Mouse (Mus musculus) liver, embryonic 12.5 days (tissue): ENCODE measurements around the gene Trim7. TPM values are rescaled to one million over a fixed set of nuclear protein-coding genes. Genes with fewer than 3 reads are reported as not detected.
"Not testable (repeated sequence)": the region's sequence is repeated elsewhere in the genome, so short reads cannot be mapped to it uniquely, and the experiment has no call there.

Experiments
- ATAC-seq: fragments of 200-750 bp; cut with Nextera tagmentation; 2 replicates; pipeline ENCODE4 v1.8.0; 2017; ENCODE audit warnings: moderate number of reproducible peaks, mild to moderate bottlenecking, moderate library complexity
- H3K27ac ChIP-seq: fragments of 300-500 bp; sonication (generic); 2 replicates; pipeline ENCODE4 v1.5.1; 2016; ENCODE audit warnings: mild to moderate bottlenecking
- H3K27me3 ChIP-seq: fragments of 300-500 bp; sonication (generic); replicated peaks from 2 replicates; pipeline ENCODE4 v1.6.1; 2016; ENCODE audit warnings: mild to moderate bottlenecking, moderate library complexity
- H3K36me3 ChIP-seq: fragments of 300-500 bp; sonication (generic); 2 replicates; pipeline ENCODE4 v1.6.1; 2016; ENCODE audit warnings: mild to moderate bottlenecking, moderate library complexity
- H3K4me1 ChIP-seq: fragments of 300-500 bp; sonication (generic); 2 replicates; pipeline ENCODE4 v1.6.1; 2016
- H3K4me2 ChIP-seq: fragments of 300-500 bp; sonication (generic); 2 replicates; pipeline ENCODE4 v1.6.1; 2016; ENCODE audit warnings: mild to moderate bottlenecking, moderate library complexity
- H3K4me3 ChIP-seq: fragments of 300-500 bp; sonication (generic); 2 replicates; pipeline ENCODE4 v1.5.1; 2016; ENCODE audit warnings: mild to moderate bottlenecking, moderate library complexity
- H3K9ac ChIP-seq: fragments of 300-500 bp; sonication (generic); 2 replicates; pipeline ENCODE4 v1.6.1; 2016; ENCODE audit warnings: mild to moderate bottlenecking, moderate library complexity
- H3K9me3 ChIP-seq: fragments of 300-500 bp; sonication (generic); replicated peaks from 2 replicates; pipeline ENCODE4 v1.6.1; 2016; ENCODE audit warnings: mild to moderate bottlenecking, moderate library complexity
- WGBS: fragments of 180-500 bp; shearing (Covaris S2); methylation state at CpG from one replicate; pipeline ENCODE4 v1.1.7; 2016; ENCODE audit not compliant: insufficient replicate concordance; 5-methylcytosine and 5-hydroxymethylcytosine counted together
- polyA plus RNA-seq: library from polyadenylated mRNA; unstranded; fragments of >200 nt; fragmentation: Nextera tagmentation; extraction: Ambion mirVana; gene quantifications from 2 replicates; pipeline ENCODE4 v1.2.1, GENCODE M21; 2016

Trim7 gene
- not detected in 2 replicates for polyA plus RNA-seq

DNA sequence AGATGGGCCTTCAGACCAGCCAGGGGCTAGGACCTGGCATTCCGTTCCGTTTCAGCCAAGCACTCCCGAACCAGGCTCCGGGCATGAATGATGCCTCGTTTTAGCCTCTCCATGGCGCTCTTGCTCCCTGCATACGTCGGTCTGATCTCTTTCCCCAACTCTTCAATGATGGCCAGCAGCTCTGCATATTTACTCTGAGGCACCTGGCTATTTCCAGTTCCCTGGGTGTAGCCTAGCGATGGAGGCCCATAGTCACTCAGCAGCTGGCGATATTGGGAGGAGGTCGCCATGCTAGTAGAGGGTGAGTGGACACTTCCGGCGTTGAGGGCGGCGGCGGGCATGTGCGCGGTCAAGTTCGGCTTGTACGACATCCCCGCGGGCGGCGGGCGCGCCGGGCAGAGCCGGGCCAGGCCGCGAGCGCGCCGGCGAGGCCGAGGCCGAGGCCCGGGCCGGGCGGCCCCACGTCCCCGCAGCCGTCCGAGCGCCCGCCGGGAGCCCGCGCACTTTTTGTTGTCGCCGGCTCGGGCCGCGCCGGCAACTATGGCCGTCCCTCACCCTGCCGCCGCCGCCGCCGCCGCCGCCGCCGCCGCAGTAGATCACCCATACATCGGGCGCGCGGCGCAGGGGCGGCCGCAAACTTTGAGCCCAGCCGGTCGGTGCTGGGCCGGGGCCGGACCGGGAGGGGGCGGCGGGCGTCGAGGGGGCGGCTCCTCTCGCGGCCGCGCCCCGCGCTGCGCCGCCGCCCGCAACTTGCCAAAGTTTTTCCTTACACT, at the start of gene Trim7, which contains the start of gene Gm12184:
Trim7 (plus strand) TSS at position 162 of the 773 bp plus-strand sequence.
Gm12184 (minus strand) TSS at position 677 of the 773 bp plus-strand sequence.
- not testable (repeated sequence) for H3K27ac ChIP-seq

DNA sequence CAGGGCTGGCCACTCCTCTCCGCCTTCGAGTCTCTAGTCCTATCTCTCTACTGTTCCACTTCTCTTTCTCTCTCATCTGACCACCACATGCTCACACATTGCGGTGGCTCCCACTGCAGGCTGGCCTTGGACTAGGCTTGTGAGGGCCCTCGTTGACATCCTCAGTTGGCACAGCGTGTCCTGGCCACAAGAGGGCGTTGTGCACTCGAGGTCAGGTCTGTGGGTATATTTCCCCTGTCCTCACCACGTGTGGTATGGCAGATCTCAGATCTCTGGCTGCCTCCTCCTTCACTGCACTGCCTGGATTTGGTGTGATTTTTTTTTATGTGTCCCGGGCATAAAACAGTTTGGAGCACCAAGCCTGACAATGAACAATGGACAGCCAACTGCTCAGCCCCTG, 49.3 kb upstream of the Trim7 start:
- 0 out of 2 replicates have a peak, but pooled peaks have one; percentile 13 for ATAC-seq
- no peaks in the 10 kb centered on the region for H3K9me3 ChIP-seq
- H3K9ac ChIP-seq, result no peak overlapping the region
- no peak overlapping the region for H3K4me2 ChIP-seq
- H3K4me3 ChIP-seq, result no peak overlapping the region
- no peaks in the 10 kb centered on the region for H3K27me3 ChIP-seq
- H3K36me3 ChIP-seq, result no peaks in the 10 kb centered on the region
- peaks cover 10% of the 10 kb centered on the region for H3K4me1 ChIP-seq
- H3K27ac ChIP-seq, result no peak overlapping the region
- WGBS, result 33% methylated on average over 9 of the region's 9 CpGs

More for the DNA sequence above, at the start of gene Trim7, which contains the start of gene Gm12184:
- whole genome bisulfite sequencing, result under 1% methylated on average over 41 of the region's 92 CpGs
- H3K9me3 ChIP-seq, H3K36me3 ChIP-seq: not testable (repeated sequence)
- Histone ChIP-seq H3K4me2 (peak within 1 kb of the TSS; percentile 80), H3K27me3 (peaks cover 30% of the 10 kb centered on the region), H3K4me3 (peak within 1 kb of the TSS; percentile 61), H3K9ac (peak within 1 kb of the TSS; percentile 62), H3K4me1 (peaks cover 34% of the 10 kb centered on the region)
- ATAC-seq, result peak; percentile 73

- H3K9ac ChIP-seq, result no peak overlapping the region
- no peak overlapping the region for H3K4me3 ChIP-seq
- no peaks in the 10 kb centered on the region for H3K9me3 ChIP-seq
- no peak overlapping the region for H3K4me2 ChIP-seq
- 81% methylated on average over 9 of the region's 9 CpGs for WGBS
- H3K27ac ChIP-seq, result no peak overlapping the region
- H3K27me3 ChIP-seq, result no peaks in the 10 kb centered on the region
- H3K36me3 ChIP-seq, result no peaks in the 10 kb centered on the region
- ATAC-seq, result no peak
- H3K4me1 ChIP-seq, result peaks cover 5% of the 10 kb centered on the region
Observed at GRCm38 (mm10) chr11:48777303-48777702, 48.6 kb upstream of the Trim7 start.

- Histone ChIP-seq H3K4me2 (no peak overlapping the region), H3K27ac (no peak overlapping the region), H3K36me3 (no peaks in the 10 kb centered on the region), H3K9me3 (no peaks in the 10 kb centered on the region), H3K27me3 (no peaks in the 10 kb centered on the region), H3K4me1 (no peaks in the 10 kb centered on the region), H3K4me3 (no peak overlapping the region), H3K9ac (no peak overlapping the region)
- whole genome bisulfite sequencing, result 26% methylated on average over 7 of the region's 7 CpGs
- ATAC-seq, result no peak
Observed at GRCm38 (mm10) chr11:48779450-48779849, 46.5 kb upstream of the Trim7 start.

DNA sequence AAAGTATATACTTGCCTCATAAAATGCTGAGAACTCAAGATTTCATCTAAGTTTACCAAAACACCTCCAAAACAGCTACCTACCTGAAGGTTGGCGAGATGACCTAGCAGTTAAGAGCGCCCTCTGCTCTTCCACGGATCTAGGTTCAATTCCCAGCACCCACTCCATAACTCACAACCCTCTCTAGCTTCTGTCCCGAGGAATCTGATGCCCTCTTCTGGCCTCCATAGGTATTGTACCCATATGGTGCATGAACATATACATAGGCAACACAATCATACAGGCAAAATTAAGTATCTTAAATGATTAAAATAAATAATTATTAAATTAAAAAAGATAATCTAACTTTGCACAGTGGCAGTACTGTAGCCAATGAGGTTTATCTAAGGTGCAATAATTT, 43.7 kb upstream of the Trim7 start:
- no peak overlapping the region for H3K4me3 ChIP-seq
- WGBS, result 76% methylated on average over 4 of the region's 4 CpGs
- H3K27ac ChIP-seq, result no peak overlapping the region
- no peaks in the 10 kb centered on the region for H3K27me3 ChIP-seq
- no peak overlapping the region for H3K9ac ChIP-seq
- H3K4me2 ChIP-seq, result no peak overlapping the region
- no peaks in the 10 kb centered on the region for H3K9me3 ChIP-seq
- H3K36me3 ChIP-seq, result no peaks in the 10 kb centered on the region
- ATAC-seq, result no peak
- no peaks in the 10 kb centered on the region for H3K4me1 ChIP-seq

DNA sequence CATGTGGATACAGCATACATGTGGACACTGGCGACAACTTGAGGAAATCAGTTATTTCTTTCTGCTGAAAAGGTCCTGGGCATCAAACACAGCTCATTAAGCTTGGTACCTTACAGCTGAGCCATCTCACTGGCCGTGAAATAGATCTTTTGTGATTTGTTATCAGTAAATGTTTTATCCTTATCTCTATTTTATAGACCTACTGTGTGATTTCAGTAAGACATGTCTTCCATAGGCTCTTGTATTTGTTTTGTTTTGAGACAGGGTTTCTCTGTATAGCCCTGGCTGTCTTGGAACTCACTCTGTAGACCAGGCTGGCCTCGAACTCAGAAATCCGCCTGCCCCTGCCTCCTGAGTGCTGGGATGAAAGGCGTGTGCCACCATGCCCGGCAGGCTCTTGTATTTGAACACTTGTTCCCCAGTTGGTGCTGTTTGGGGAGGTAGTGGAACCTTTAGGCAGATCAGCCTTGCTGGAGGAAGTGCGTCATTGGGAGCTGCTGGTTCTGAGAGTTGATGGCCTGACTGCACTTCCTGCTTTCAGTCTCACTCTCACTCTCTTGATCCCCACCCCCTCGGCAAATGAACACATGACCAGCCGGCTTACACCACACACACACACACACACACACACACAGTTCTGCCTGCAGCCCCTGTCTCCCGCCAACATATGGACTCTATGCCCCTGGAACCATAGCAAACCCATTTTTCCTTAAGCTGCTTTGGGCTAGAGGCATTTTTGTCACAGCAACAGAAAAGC, 38.3 kb upstream of the Trim7 start:
- H3K27ac ChIP-seq, result peak overlapping the region; percentile 31; the same call in 1 of the 2 replicates

DNA sequence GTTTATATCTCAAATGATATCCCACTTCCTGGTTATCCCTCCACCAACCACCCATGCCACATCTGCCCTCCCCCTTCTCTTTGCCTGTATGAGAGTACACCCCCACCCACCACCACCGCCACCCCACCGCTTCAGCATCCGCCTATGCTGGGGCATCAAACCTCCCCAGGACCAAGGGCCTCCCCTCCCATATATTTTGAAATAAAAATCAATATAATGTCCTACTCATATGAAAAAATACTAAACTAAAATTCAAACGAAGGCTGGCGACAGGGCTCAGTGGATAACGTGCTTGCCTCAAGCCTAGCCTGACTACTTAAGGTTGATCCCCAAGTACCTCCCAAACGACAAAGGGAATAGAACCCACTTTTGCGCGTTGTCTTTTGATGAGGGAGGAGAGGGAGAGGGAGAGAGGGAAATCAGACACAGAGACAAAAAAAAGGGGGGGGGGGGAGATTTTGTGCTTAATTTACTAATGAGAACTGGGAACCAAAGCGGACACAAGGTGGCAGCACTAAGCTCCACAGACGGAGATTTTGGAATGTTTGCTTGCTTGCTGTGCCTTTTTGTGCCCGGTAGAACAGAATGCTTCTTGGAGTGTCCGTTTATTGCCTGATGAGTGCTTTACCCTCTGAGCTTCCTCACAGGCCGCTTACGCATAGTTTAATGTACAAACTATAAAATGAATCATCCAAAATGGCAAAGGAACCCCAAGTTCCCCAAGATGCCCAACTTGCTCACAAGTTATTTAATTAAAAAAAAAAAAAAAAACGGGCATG, 37.4 kb upstream of the Trim7 start:
- Histone ChIP-seq H3K9ac (peak overlapping the region; percentile 65), H3K36me3 (no peaks in the 10 kb centered on the region)

More for the DNA sequence above, 38.3 kb upstream of the Trim7 start:
- no peaks in the 10 kb centered on the region for H3K27me3 ChIP-seq
- H3K9me3 ChIP-seq, result no peaks in the 10 kb centered on the region
- peak overlapping the region; percentile 51 for H3K4me3 ChIP-seq
- ATAC-seq, result peak; percentile 66
- H3K4me1 ChIP-seq, result peaks cover 40% of the 10 kb centered on the region
- WGBS, result 36% methylated on average over 10 of the region's 10 CpGs
- H3K36me3 ChIP-seq, result no peaks in the 10 kb centered on the region
- H3K9ac ChIP-seq, result peak overlapping the region; percentile 65; the same call in 1 of the 2 replicates
- peak overlapping the region; percentile 70 for H3K4me2 ChIP-seq

GRCm38 (mm10) chr11:48789215-48789614, 36.7 kb upstream of the Trim7 start:
- Histone ChIP-seq H3K9me3 (no peaks in the 10 kb centered on the region), H3K27ac (no peak overlapping the region), H3K4me1 (peaks cover 40% of the 10 kb centered on the region), H3K4me2 (peak overlapping the region; percentile 70; the same call in 1 of the 2 replicates), H3K36me3 (no peaks in the 10 kb centered on the region), H3K9ac (no peak overlapping the region; the same call in 1 of the 2 replicates), H3K27me3 (no peaks in the 10 kb centered on the region), H3K4me3 (no peak overlapping the region)
- 80% methylated on average over 5 of the region's 5 CpGs for WGBS
- ATAC-seq, result no peak

More for the DNA sequence above, 37.4 kb upstream of the Trim7 start:
- Histone ChIP-seq H3K4me2 (peak overlapping the region; percentile 70), H3K27me3 (no peaks in the 10 kb centered on the region), H3K4me3 (peak overlapping the region; percentile 51), H3K4me1 (peaks cover 40% of the 10 kb centered on the region), H3K27ac (peak overlapping the region; percentile 31; the same call in 1 of the 2 replicates), H3K9me3 (no peaks in the 10 kb centered on the region)
- ATAC-seq, result peak; percentile 60; the same call in 1 of the 2 replicates
- 8% methylated on average over 16 of the region's 16 CpGs for WGBS

- WGBS, result 17% methylated on average over 20 of the region's 20 CpGs
- Histone ChIP-seq H3K4me1 (peaks cover 40% of the 10 kb centered on the region), H3K9ac (no peak overlapping the region), H3K27me3 (no peaks in the 10 kb centered on the region), H3K27ac (no peak overlapping the region), H3K36me3 (no peaks in the 10 kb centered on the region), H3K4me2 (peak overlapping the region; percentile 60), H3K4me3 (peak overlapping the region; percentile 28), H3K9me3 (no peaks in the 10 kb centered on the region)
- peak; percentile 61 for ATAC-seq
Observed at GRCm38 (mm10) chr11:48789973-48790823, 35.7 kb upstream of the Trim7 start.

DNA sequence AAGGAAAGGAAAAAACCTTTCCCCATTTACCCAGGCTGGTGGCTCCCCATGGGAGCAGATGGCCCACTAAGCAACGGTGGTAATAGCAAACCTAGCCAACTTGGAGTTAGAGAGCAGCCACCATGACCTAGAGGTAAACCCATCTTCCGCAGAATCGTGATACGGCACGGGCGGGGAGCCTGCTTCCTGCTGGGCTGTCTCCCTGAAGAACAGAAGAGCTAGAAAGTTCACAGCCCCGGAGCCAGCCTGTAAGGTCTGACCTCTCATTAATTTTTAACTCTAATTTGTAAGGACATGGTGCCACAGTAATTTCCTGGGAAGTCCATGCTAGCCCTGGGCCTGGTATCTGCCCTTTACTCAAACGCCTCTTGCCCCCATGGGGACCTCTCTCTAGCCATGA, 35.0 kb upstream of the Trim7 start:
- Histone ChIP-seq H3K27me3 (no peaks in the 10 kb centered on the region), H3K4me3 (peak overlapping the region; percentile 28; the same call in 1 of the 2 replicates), H3K27ac (no peak overlapping the region), H3K4me1 (peaks cover 40% of the 10 kb centered on the region), H3K36me3 (no peaks in the 10 kb centered on the region), H3K4me2 (peak overlapping the region; percentile 60), H3K9ac (no peak overlapping the region), H3K9me3 (no peaks in the 10 kb centered on the region)
- 44% methylated on average over 8 of the region's 8 CpGs for WGBS
- no peak for ATAC-seq

DNA sequence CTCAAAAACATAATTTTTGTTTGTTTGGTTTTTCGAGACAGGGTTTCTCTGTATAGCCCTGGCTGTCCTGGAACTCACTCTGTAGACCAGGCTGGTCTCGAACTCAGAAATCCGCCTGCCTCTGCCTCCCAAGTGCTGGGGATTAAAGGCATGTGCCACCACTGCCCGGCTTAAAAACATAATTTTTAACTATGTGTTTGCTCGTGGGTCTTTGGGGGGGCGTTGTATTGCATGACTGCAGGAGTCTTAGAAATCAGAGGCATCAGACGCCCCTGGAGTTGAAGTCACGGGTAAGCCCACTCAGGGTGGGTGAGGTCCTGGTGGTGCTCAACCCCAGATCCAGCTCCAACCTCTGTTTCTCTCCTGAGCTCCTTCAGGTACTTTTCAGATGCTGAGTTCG, 34.0 kb upstream of the Trim7 start:
- not testable (repeated sequence) for H3K36me3 ChIP-seq, H3K27me3 ChIP-seq, H3K4me2 ChIP-seq, H3K4me3 ChIP-seq, H3K9ac ChIP-seq, H3K27ac ChIP-seq, ATAC-seq, H3K9me3 ChIP-seq
- peaks cover 48% of the 10 kb centered on the region for H3K4me1 ChIP-seq
- 76% methylated on average over 9 of the region's 9 CpGs for WGBS
